Mouse (Mus musculus) thymus, postnatal 14 days (tissue): Measurements from ENCODE around the gene Atraid.
"Not testable (repeated sequence)": the region's sequence is repeated elsewhere in the genome, so short reads cannot be mapped to it uniquely, and the experiment has no call there.

Source experiments
- DNase-seq: peaks from one replicate; pipeline ENCODE4 v3.0.0; 2021

The Atraid gene

DNA sequence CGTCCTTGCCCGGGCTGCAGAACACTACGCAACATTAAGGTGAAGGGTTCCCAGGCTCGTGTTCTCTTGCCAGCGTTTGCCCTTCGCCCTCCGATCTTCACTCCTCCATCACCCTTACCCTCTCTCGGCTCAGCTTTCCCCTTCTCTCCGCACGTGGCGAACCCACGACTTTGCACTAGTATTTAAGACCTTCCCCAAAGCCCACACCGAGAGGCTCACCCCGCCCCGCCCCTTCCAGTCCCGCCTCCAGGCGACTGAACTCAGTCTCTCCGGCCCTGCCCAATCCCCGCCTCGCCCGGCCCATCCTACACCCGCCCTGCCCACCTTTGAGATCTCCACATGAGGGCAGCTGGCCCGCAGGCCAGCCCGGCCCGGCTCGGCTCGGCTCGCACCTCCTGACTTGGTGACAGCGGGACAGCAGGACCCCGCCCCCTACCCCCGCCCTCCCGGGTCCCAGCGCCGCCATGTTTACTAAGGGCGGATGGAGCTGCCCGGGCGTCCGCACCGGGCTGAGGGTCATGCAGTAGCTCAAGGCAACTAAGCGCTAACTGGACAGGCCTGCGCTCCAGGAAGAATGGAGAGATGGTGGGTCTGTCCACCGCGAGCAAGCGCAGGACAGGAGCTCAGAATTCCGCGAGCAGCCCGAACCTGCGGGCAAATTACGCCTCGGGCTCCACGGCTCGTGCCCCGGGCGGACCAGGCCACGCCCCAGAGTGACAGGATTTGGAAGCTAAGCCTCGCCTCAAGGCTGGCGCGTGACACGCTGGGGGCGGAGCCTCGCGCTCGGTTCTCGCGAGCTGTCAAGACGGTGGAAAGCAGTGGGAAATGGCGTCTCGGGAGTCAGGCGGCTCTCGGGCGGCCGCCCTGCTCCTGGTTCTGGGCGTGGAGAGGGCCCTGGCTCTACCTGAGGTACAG is at the start of gene Atraid:
TSS of gene Atraid (plus strand) at position 465 of the 915 bp plus-strand sequence.
- DNase-seq, result peak; percentile 99

GRCm38 (mm10) chr5:30999324-30999723 is 48.8 kb upstream of the Atraid start:
- no peak for DNase-seq

GRCm38 (mm10) chr5:31000122-31000521 is 48.0 kb upstream of the Atraid start:
- DNase-seq, result no peak

- no peak for DNase-seq
Observed at GRCm38 (mm10) chr5:31000993-31001392, 47.1 kb upstream of the Atraid start.

GRCm38 (mm10) chr5:31001560-31001959 is 46.6 kb upstream of the Atraid start:
- peak; percentile 18 for DNase-seq

- peak; percentile 90 for DNase-seq
Observed at GRCm38 (mm10) chr5:31004184-31004583, 43.9 kb upstream of the Atraid start.

- peak; percentile 75 for DNase-seq
Observed at GRCm38 (mm10) chr5:31012737-31013136, 35.4 kb upstream of the Atraid start.

GRCm38 (mm10) chr5:31015913-31016312 is 32.2 kb upstream of the Atraid start:
- DNase-seq, result no peak

- not testable (repeated sequence) for DNase-seq
Observed at GRCm38 (mm10) chr5:31021790-31022189, 26.3 kb upstream of the Atraid start.

- DNase-seq, result no peak
Observed at GRCm38 (mm10) chr5:31022690-31023089, 25.4 kb upstream of the Atraid start.

GRCm38 (mm10) chr5:31023254-31023653 is 24.9 kb upstream of the Atraid start:
- DNase-seq, result no peak

- no peak for DNase-seq
Observed at GRCm38 (mm10) chr5:31024641-31025040, 23.5 kb upstream of the Atraid start.

GRCm38 (mm10) chr5:31030926-31031325 is 17.2 kb upstream of the Atraid start:
- no peak for DNase-seq

DNA sequence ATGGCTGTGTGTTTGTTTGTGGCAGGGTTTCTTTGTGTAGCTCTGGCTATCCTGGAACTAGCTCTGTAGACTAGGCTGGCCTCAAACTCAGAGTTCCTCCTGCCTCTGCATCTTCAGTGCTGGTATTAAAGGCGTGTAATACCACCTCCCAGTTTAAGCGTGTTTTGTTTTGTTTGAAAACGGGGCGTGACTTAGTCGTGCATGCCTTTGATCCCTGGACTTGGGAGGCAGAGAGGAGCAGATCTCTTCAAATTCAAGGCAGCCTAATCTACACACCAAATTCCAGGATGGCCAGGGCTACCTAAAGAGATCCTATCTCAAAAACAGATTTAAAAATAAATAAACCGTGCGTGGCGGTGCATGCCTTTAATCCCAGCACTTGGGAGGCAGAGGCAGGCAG is 16.6 kb upstream of the Atraid start:
- DNase-seq, result no peak

DNA sequence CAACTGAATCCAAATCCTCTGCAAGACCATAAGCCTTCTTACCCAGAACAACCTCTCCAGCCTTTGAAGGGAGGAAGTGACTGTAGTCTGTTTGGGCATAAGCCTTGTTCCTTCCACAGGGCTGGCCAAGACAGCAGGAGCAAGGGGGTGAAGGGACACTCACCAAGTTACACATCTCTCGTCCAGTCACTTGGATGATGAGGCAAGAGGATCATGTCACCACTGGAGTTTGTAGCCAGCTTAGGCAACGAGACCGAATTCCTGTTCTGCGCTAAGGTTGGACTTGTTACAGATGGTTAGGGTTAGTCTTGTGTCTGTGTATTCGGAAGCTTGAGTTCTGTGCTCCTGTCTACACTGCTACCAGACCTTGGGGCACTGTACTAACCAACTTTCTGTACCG is 13.4 kb upstream of the Atraid start:
- no peak for DNase-seq

GRCm38 (mm10) chr5:31036556-31036955 is 11.6 kb upstream of the Atraid start:
- not testable (repeated sequence) for DNase-seq

GRCm38 (mm10) chr5:31038171-31038845 is 9.8 kb upstream of the Atraid start:
- DNase-seq, result no peak

- DNase-seq, result no peak
Observed at GRCm38 (mm10) chr5:31046416-31046815, 1.7 kb upstream of the Atraid start.

GRCm38 (mm10) chr5:31047074-31047473 is 1.0 kb upstream of the Atraid start:
- DNase-seq, result no peak

DNA sequence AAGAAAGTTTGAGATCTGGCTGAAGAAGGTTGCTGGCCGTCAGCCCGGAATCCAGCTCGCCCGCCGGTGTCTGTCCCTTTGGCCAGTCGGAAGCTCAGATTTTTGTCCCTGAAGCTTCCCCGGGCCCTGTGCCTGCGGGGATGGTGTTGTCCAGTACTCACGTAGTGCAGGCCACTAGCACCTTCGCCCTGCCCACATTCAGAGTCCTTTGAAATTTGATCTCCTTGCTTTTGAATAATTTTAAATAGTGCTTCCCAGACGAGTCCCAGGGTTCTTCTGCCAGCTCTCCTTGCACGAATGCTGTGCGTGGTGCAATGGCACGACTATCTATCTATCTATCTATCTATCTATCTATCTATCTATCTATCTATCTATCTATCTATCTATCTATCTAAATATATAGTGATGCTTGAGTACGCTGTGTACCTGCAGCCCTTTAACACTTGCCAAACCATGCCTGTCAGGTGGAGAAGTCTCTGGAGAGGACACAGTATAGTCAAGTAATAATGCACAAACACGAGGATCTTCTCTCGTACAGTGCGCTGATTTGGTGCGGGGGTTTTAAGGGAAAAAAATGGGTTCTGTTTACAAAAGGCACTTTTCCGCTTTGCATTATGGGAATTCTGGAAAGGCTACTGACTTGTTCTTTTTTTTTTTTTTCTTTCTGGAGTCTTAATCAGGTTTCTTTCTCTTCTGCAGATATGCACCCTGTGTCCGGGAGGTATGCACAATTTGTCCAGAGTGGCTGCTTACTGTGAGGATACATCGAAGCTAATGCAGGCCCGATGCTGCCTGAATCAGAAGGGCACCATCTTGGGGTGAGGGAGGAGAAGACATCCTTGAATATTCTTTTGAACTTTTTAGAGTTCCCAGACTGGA is 890 bp downstream of the Atraid start, which contains the start of gene Slc5a6:
TSS of gene Slc5a6 (minus strand) at position 162 of the 879 bp plus-strand sequence.
- peak; percentile 59 for DNase-seq

DNA sequence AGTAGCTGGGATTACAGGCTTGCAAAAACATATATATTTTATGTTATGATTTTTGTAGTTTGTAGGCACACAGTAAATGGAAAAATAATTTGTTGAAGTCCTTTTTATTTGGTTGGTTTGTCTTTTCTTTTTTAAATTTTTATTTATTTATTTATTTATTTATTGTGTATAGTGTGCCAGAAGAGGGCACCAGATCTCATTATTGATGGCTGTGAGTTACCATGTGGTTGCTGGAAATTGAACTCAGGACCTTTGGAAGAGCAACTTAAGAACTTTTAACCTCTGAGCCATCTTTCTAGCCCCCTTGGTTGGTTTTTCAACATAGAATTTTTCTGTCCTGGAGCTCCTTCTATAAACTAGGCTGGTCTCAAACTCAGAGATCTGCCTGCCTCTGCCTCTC is 2.3 kb downstream of the Atraid start:
- no peak for DNase-seq

- not testable (repeated sequence) for DNase-seq
Observed at GRCm38 (mm10) chr5:31053728-31054127, 5.6 kb downstream of the Atraid start.
